Mouse (Mus musculus) C2C12 (cell line): ENCODE data around the gene Cryaa.

Source experiments
- CTCF ChIP-seq: IDR thresholded peaks from one replicate; pipeline ENCODE4 v1.5.1; 2011; ENCODE audit not compliant: control insufficient read depth, insufficient read depth, insufficient read length
- USF1 ChIP-seq: IDR thresholded peaks from one replicate; pipeline ENCODE4 v1.6.1; 2011; ENCODE audit warnings: low read depth, mild to moderate bottlenecking, control low read depth, moderate library complexity

- no peak for TF ChIP-seq USF1
- no peak for TF ChIP-seq CTCF
These were observed 17.3 kb downstream of the Cryaa start for GRCm38 (mm10) chr17:31694949-31695348.
